Comparison of ENCODE assay signal across 10 mouse cellular contexts in the genomic region with DNA sequence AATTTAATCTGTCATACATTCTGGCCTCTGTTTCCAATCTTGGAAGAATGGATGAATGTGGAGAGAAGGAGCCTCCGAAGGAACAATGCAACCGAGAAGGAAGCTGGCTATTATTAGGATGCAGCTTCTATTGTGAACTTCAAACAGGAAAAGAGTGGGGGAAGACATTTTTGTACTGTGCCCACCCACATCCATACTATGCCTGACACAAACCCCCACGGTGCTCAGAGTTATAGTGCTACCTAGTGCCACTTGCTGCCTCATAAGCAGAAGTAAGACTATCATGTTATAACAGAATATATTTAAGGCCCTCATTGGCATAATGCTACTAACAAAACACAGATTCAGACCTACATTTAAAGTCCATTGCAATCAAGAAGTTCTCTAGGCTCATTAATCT. TPM values are rescaled to one million over a fixed set of nuclear protein-coding genes. Genes with fewer than 3 reads are reported as not detected.
A peak's percentile ranks its signal among the peaks of the same experiment; 100 is the strongest.
DNase-seq lines count a peak whose midpoint lies in the region; ATAC-seq and TF ChIP-seq lines count a peak whose summit lies in the region.
"Had no signal": no experiment of that assay in that cellular context is flagged by ENCODE, and none has a peak within 500 bp of the region (broad histone marks: within the 10 kb centered on the region; RNA-seq: fewer than 3 reads in every experiment).

No protein-coding gene starts in this region.

- H3K9ac ChIP-seq in heart, embryonic 16.5 days (ENCODE audit: low read length) = no peak overlapping the region
- H3K9ac ChIP-seq in midbrain, embryonic 15.5 days = peak overlapping the region; percentile 11

- 46% methylated on average over 3 of the region's 3 CpGs for WGBS in heart, embryonic 16.5 days
- 59% methylated on average over 3 of the region's 3 CpGs for WGBS in hindbrain, embryonic 10.5 days
- WGBS in midbrain, embryonic 15.5 days = 20% methylated on average over 3 of the region's 3 CpGs

- H3K27me3 ChIP-seq in heart, embryonic 16.5 days (ENCODE audit: control insufficient read depth, insufficient read depth, low read length) = no peaks in the 10 kb centered on the region
- no peaks in the 10 kb centered on the region for H3K27me3 ChIP-seq in hindbrain, embryonic 10.5 days (ENCODE audit: insufficient read depth, poor library complexity, severe bottlenecking)
- no peaks in the 10 kb centered on the region for H3K27me3 ChIP-seq in midbrain, embryonic 15.5 days (replicated peaks)

- no peak for TF ChIP-seq POLR2A in bone marrow macrophage, adult 2 months (IDR thresholded peaks at IDR 0.05; ENCODE audit: borderline replicate concordance, low read depth, low read length)

- H3K4me1 ChIP-seq in heart, embryonic 16.5 days (ENCODE audit: control insufficient read depth, insufficient read depth, low read length) = peaks cover 13% of the 10 kb centered on the region
- peaks cover 29% of the 10 kb centered on the region for H3K4me1 ChIP-seq in bone marrow macrophage, adult 2 months (ENCODE audit: control insufficient read depth, insufficient read depth, low read length)
- peaks cover 32% of the 10 kb centered on the region for H3K4me1 ChIP-seq in hindbrain, embryonic 10.5 days (replicated peaks)
- H3K4me1 ChIP-seq in midbrain, embryonic 15.5 days = peaks cover 31% of the 10 kb centered on the region

- no peak overlapping the region for H3K4me2 ChIP-seq in heart, embryonic 16.5 days (ENCODE audit: low read depth, low read length)
- H3K4me2 ChIP-seq in midbrain, embryonic 15.5 days = peak overlapping the region; percentile 39

- no peaks in the 10 kb centered on the region for H3K36me3 ChIP-seq in heart, embryonic 16.5 days (ENCODE audit: control insufficient read depth, insufficient read depth)
- H3K36me3 ChIP-seq in hindbrain, embryonic 10.5 days = no peaks in the 10 kb centered on the region
- no peaks in the 10 kb centered on the region for H3K36me3 ChIP-seq in midbrain, embryonic 15.5 days (replicated peaks)

- DNase-seq in heart, adult 9 months (ENCODE audit: low spot score in 2 of 2) = no peak
- no peak for DNase-seq in hindbrain, embryonic 10.5 days (ENCODE audit: low spot score)
- DNase-seq in adipocyte (ENCODE audit: low spot score) = no peak
- DNase-seq in spleen, adult 12 weeks (ENCODE audit: low spot score) = no peak
- no peak for DNase-seq in cerebellum, postnatal 14 days
- DNase-seq: heart, adult 2 months; right cerebral cortex, adult 18-20 months had no signal

- no peak overlapping the region for H3K4me3 ChIP-seq in heart, embryonic 16.5 days (ENCODE audit: low read length)
- H3K4me3 ChIP-seq in bone marrow macrophage, adult 2 months (ENCODE audit: insufficient read depth, low read length) = peak overlapping the region; percentile 30
- H3K4me3 ChIP-seq in hindbrain, embryonic 10.5 days = no peak overlapping the region
- no peak overlapping the region for H3K4me3 ChIP-seq in midbrain, embryonic 15.5 days
- H3K4me3 ChIP-seq: heart, adult 2 months had no signal

- H3K27ac ChIP-seq in heart, embryonic 16.5 days (ENCODE audit: low read length) = peak overlapping the region; percentile 59
- peak overlapping the region; percentile 90 for H3K27ac ChIP-seq in bone marrow macrophage, adult 2 months (ENCODE audit: insufficient read depth, low read depth, low read length)
- H3K27ac ChIP-seq in hindbrain, embryonic 10.5 days = peak overlapping the region; percentile 73
- peak overlapping the region; percentile 93 for H3K27ac ChIP-seq in midbrain, embryonic 15.5 days
- H3K27ac ChIP-seq: heart, adult 2 months had no signal

- H3K9me3 ChIP-seq in heart, embryonic 16.5 days (replicated peaks; ENCODE audit: control insufficient read depth, low read length) = no peaks in the 10 kb centered on the region
- H3K9me3 ChIP-seq in hindbrain, embryonic 10.5 days = no peaks in the 10 kb centered on the region
- H3K9me3 ChIP-seq in midbrain, embryonic 15.5 days = no peaks in the 10 kb centered on the region

- ATAC-seq in heart, embryonic 16.5 days (replicated peaks; ENCODE audit: extremely low read depth, insufficient read depth, low FRiP score) = no peak
- peak; percentile 10; the same call in 1 of the 2 replicates for ATAC-seq in midbrain, embryonic 15.5 days (replicated peaks)

- TF ChIP-seq CTCF in bone marrow macrophage, adult 2 months (IDR thresholded peaks at IDR 0.05; ENCODE audit: low read depth, low read length) = no peak

RNA-seq across cellular contexts. Expression of a gene that starts 11.6 kb away (rescaled TPM):
- 166 and 171 TPM in 2 replicates for polyA plus RNA-seq in heart, embryonic 16.5 days (2015; fragmentation: Nextera tagmentation; extraction: Ambion mirVana)
- polyA plus RNA-seq in bone marrow macrophage, adult 2 months (2012; ENCODE audit: insufficient read depth, insufficient read length, missing spikeins) = 77.8 and 92.5 TPM in 2 replicates
- polyA plus RNA-seq in hindbrain, embryonic 10.5 days (2016; fragmentation: Nextera tagmentation; extraction: Ambion mirVana) = 202 and 435 TPM in 2 replicates
- 3,188 and 3,263 TPM in 2 replicates for polyA plus RNA-seq in midbrain, embryonic 15.5 days (2015; fragmentation: Nextera tagmentation; extraction: Ambion mirVana)

RNA-seq across cellular contexts. Expression of a gene that starts 40.9 kb away (rescaled TPM):
- 52.1 and 56.8 TPM in 2 replicates for polyA plus RNA-seq in heart, embryonic 16.5 days (2015; fragmentation: Nextera tagmentation; extraction: Ambion mirVana)
- 0.60 and 0.94 TPM in 2 replicates for polyA plus RNA-seq in bone marrow macrophage, adult 2 months (2012; ENCODE audit: insufficient read depth, insufficient read length, missing spikeins)
- polyA plus RNA-seq in hindbrain, embryonic 10.5 days (2016; fragmentation: Nextera tagmentation; extraction: Ambion mirVana) = 187 and 370 TPM in 2 replicates
- 1,126 and 1,130 TPM in 2 replicates for polyA plus RNA-seq in midbrain, embryonic 15.5 days (2015; fragmentation: Nextera tagmentation; extraction: Ambion mirVana)

RNA-seq across cellular contexts. Expression of a gene that starts 52.0 kb away (rescaled TPM):
- polyA plus RNA-seq in heart, embryonic 16.5 days (2015; fragmentation: Nextera tagmentation; extraction: Ambion mirVana) = 47.7 and 54.6 TPM in 2 replicates
- 44.5 and 48.4 TPM in 2 replicates for polyA plus RNA-seq in bone marrow macrophage, adult 2 months (2012; ENCODE audit: insufficient read depth, insufficient read length, missing spikeins)
- 33.1 and 34.5 TPM in 2 replicates for polyA plus RNA-seq in hindbrain, embryonic 10.5 days (2016; fragmentation: Nextera tagmentation; extraction: Ambion mirVana)
- polyA plus RNA-seq in midbrain, embryonic 15.5 days (2015; fragmentation: Nextera tagmentation; extraction: Ambion mirVana) = 35.4 and 36.8 TPM in 2 replicates

Comparison
In these comparisons a context has a peak if more than half of its experiments do, and no peak if none do; other contexts are left out.
1. RNA of a gene that starts 40.9 kb away (polyA plus RNA-seq): 1,126 to 1,130 TPM in midbrain, embryonic 15.5 days, 187 to 370 TPM in hindbrain, embryonic 10.5 days and 52.1 to 56.8 TPM in heart, embryonic 16.5 days; 0.60 to 0.94 TPM in bone marrow macrophage, adult 2 months; every median in the first group is over 10 times any median in the second.
2. Peak in every context shown above with its lines, with median percentiles within 50 percentile points of each other: H3K27ac ChIP-seq.